Mouse (Mus musculus): ENCODE data around the gene Cnot6l.

GRCm38 (mm10) chr5:96198271-96198670, 34.3 kb upstream of the Cnot6l start:
- no peak for TF ChIP-seq TAL1 (IDR thresholded peaks at IDR 0.05; ENCODE audit: low read length)
- TF ChIP-seq GATA1 (IDR thresholded peaks at IDR 0.05; ENCODE audit: low read length) = no peak
